Mouse (Mus musculus) megakaryocyte, embryonic 14.5 days (primary cell): ENCODE measurements around the gene Jarid2. TPM values are rescaled to one million over a fixed set of nuclear protein-coding genes. Genes with fewer than 3 reads are reported as not detected.
A peak's percentile ranks its signal among the peaks of the same experiment; 100 is the strongest.

ENCODE experiments used
- H3K27me3 ChIP-seq: replicated peaks from 2 replicates; pipeline ENCODE3; 2012; ENCODE audit warnings: inconsistent platforms
- H3K36me3 ChIP-seq: replicated peaks from 2 replicates; pipeline ENCODE3; 2012; ENCODE audit warnings: low read length, inconsistent platforms, mixed read lengths
- H3K4me1 ChIP-seq: 2 replicates; pipeline ENCODE4 v1.6.1; 2012; ENCODE audit warnings: inconsistent platforms
- H3K4me3 ChIP-seq: replicated peaks from 2 replicates; pipeline ENCODE3; 2012; ENCODE audit warnings: moderate library complexity, mild to moderate bottlenecking, inconsistent platforms
- H3K9me3 ChIP-seq: 2 replicates; pipeline ENCODE4 v1.6.1; 2012; ENCODE audit warnings: inconsistent platforms
- FLI1 ChIP-seq: IDR thresholded peaks from 2 replicates; pipeline ENCODE4 v1.6.1; 2012; ENCODE audit warnings: low read length, inconsistent platforms, mixed read lengths
- GATA1 ChIP-seq: IDR thresholded peaks from 3 replicates; pipeline ENCODE4 v1.6.1; 2012; ENCODE audit warnings: mixed read lengths, low read length, inconsistent platforms, borderline replicate concordance
- polyA plus RNA-seq: library from polyadenylated mRNA; stranded (reverse); fragments of >175 nt; gene quantifications from 2 replicates; pipeline ENCODE4 v1.2.3, GENCODE M21; 2012; ENCODE audit warnings: low replicate concordance; ENCODE audit not compliant: insufficient read depth

Jarid2 gene
- polyA plus RNA-seq = 68.2 and 178 TPM in 2 replicates

DNA sequence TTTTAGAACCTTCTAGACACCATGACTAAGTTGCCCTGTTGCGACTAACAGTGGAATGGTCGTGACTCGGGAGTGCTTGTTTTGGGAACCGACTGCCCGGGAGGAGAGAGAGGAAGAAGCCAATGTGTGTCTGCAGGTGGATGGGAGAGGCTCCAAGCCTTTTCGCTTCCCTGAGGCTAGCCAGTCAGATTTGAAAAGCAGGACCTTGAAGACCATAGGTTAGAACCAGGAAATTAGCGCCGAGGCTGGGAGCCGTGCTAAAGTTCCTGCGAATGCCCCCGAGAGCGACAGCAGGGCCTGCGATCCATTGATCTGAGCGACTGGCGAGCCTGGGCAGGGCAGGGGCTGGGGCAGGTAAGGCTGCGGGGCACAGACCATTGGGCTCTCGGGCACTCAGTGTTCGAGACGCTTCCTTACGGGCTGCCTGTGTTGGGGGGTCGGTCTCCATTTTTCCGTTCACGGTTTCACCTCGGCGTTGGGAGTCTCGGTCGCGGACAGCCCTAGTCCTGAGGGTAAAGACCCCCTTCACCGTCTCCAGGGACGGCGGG, at the start of gene Jarid2:
TSS of gene Jarid2 (plus strand) at position 51 of the 548 bp plus-strand sequence.
- peaks cover 3% of the 10 kb centered on the region for H3K36me3 ChIP-seq
- H3K4me3 ChIP-seq = peak within 1 kb of the TSS; percentile 98
- peaks cover 35% of the 10 kb centered on the region for H3K4me1 ChIP-seq
- TF ChIP-seq GATA1 (no peak), FLI1 (no peak)
- H3K9me3 ChIP-seq = no peaks in the 10 kb centered on the region
- no peaks in the 10 kb centered on the region for H3K27me3 ChIP-seq

DNA sequence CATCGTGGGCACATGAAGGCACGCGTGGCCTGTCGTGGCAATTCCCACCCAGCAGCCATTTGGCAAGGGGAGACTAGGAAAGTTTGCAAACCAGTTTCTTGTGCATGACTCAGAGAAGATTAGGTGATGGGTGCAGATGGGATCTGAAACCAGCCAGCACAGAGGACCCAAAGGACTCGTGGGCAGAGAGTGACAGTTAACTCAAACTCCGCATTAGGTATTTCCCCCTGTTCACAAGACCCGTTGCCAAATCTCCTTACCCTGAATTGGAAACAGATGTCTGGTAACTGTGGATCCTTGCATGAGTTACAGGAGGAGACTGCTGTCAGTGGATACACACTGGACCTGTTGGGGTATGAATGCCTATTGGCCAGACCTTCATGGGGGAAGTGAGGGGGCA, 48.2 kb upstream of the Jarid2 start:
- H3K4me1 ChIP-seq = peaks cover 50% of the 10 kb centered on the region
- H3K36me3 ChIP-seq = peaks cover 5% of the 10 kb centered on the region
- TF ChIP-seq FLI1 (no peak), GATA1 (no peak)
- H3K27me3 ChIP-seq = peaks cover 3% of the 10 kb centered on the region
- H3K4me3 ChIP-seq = no peak overlapping the region
- peaks cover 7% of the 10 kb centered on the region for H3K9me3 ChIP-seq

DNA sequence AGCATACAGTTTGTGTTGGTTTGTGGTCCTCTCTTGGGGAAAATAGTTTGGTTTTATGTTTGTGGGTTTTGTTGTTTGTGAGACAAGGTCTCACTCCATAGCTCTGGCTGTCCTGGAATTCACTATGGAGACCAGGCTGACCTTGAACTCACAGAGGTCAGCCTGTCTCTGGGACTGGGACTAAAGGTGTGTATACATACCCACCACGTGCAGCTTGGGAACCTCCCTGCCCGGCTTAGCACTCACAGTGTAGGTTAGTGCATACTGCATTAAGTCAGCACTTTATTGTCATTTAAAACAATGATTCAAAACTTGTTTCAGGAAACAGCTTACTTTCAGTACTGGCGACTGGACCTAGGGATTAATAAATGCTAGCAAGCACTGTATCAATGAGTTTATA, 41.1 kb upstream of the Jarid2 start:
- H3K9me3 ChIP-seq = no peaks in the 10 kb centered on the region
- peaks cover 28% of the 10 kb centered on the region for H3K4me1 ChIP-seq
- TF ChIP-seq FLI1 = no peak
- no peak for TF ChIP-seq GATA1
- no peaks in the 10 kb centered on the region for H3K36me3 ChIP-seq
- peaks cover 2% of the 10 kb centered on the region for H3K27me3 ChIP-seq
- H3K4me3 ChIP-seq = no peak overlapping the region

DNA sequence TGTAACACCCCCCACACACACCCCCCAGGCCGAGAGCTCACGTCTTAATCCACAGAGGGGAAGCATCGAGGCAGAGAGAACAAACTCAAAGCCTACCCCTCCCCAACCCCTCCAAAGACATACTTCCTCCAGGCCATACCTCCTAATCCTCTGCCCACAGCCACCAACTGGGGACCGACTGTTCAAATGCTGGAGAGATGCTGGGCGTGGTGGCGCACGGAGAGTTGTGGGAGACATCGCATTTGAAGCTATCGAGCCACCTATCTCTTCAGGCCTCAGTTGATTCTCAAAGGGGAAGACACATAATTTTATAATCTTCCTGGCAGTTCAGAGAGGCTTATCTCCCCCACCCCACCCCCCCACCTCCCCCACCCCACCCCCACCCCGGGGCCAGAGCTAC, 31.6 kb upstream of the Jarid2 start:
- TF ChIP-seq FLI1 = no peak
- no peak for TF ChIP-seq GATA1
- Histone ChIP-seq H3K4me1 (peaks cover 21% of the 10 kb centered on the region), H3K4me3 (no peak overlapping the region), H3K9me3 (no peaks in the 10 kb centered on the region), H3K36me3 (no peaks in the 10 kb centered on the region), H3K27me3 (peaks cover 1% of the 10 kb centered on the region)

DNA sequence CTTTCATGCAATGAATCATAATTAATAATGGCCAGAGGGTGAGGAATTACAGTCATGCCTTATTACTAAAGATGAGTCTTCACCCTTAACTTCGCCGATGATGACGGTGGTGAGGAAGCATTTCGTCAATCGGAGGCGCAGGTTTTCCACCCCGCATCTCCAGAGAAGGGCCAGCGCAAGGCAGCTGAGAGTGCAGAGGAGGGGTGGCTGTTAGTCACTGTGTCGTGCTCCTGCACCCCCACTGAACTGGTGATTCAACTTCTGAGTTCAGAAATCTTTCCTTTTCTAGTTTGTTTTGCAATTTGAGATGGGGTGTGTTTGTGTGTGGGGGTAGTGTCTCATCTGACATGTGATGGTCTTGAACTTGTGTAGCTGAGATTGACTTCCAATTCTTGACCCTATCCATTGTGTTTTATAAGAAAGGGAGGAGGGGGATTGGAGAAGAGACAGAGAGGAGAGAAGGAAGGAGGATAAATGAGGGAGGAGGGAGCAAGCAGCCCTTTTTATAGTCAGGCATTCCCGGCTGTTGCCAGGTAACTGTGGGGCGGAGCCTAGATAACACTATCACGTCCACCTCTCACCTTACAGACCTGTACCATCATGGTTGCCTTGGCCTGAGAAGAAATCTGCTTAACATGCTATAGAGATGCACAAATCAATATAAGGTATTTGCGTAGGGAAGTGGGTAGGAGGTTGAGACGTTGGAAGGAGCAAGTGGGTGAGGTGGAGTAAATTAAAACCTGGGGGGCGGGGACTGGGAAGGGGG, 25.1 kb upstream of the Jarid2 start:
- no peak overlapping the region for H3K4me3 ChIP-seq
- H3K4me1 ChIP-seq = peaks cover 35% of the 10 kb centered on the region
- H3K9me3 ChIP-seq = no peaks in the 10 kb centered on the region
- H3K27me3 ChIP-seq = no peaks in the 10 kb centered on the region
- TF ChIP-seq FLI1 = no peak
- no peak for TF ChIP-seq GATA1
- no peaks in the 10 kb centered on the region for H3K36me3 ChIP-seq

DNA sequence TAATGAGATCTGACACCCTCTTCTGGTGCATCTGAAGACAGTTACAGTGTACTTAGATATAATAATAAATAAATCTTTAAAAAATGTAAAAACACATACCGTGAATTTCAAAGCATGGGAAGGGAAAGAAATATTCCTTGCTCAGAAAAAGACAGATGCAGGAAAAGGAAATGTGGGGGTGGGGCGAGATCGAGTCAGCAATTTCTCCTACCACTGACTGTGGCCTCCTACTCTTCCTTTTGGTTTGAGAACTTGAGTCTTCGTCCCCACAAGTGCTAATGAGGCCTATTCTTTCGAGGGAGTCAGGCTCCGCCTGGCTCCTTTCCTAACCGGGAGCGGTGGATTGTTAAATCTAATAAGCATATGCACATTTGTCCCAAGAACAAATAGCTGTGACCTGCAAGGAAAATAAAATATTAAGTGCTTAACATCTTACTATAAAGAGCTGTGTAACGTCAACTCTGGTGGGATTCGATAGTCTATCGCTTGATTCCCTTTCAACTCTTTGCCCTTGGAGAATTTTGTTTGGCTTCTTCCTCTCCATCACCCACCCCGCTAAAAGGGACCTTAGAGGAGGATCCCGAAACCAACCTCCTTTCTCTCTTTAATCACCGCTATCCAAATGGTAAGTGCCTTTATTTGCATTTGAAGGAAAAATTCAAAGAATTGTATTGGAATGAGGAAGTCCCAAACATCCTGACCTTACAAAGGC, 24.1 kb upstream of the Jarid2 start:
- no peaks in the 10 kb centered on the region for H3K27me3 ChIP-seq
- H3K4me3 ChIP-seq = no peak overlapping the region
- H3K4me1 ChIP-seq = peaks cover 44% of the 10 kb centered on the region
- H3K36me3 ChIP-seq = no peaks in the 10 kb centered on the region
- H3K9me3 ChIP-seq = no peaks in the 10 kb centered on the region
- TF ChIP-seq FLI1 = no peak
- no peak for TF ChIP-seq GATA1

DNA sequence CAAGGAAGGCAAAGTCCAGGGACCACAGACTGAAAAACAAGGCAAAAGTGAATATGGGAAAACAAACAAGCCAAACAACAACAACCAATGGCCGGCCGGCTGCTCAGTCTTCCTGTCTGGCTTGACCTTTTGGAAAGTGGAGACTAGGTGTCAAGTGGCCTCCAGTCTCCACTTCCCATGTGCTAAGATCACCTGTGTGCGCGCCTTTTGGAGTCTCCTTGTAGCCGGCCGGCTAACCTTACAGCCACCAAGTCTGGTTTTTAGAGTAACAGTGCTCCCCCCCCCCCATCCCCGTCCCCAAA, 23.6 kb upstream of the Jarid2 start:
- Histone ChIP-seq H3K4me1 (peaks cover 49% of the 10 kb centered on the region), H3K36me3 (no peaks in the 10 kb centered on the region), H3K9me3 (no peaks in the 10 kb centered on the region), H3K27me3 (no peaks in the 10 kb centered on the region), H3K4me3 (no peak overlapping the region)
- TF ChIP-seq FLI1 (no peak), GATA1 (no peak)

DNA sequence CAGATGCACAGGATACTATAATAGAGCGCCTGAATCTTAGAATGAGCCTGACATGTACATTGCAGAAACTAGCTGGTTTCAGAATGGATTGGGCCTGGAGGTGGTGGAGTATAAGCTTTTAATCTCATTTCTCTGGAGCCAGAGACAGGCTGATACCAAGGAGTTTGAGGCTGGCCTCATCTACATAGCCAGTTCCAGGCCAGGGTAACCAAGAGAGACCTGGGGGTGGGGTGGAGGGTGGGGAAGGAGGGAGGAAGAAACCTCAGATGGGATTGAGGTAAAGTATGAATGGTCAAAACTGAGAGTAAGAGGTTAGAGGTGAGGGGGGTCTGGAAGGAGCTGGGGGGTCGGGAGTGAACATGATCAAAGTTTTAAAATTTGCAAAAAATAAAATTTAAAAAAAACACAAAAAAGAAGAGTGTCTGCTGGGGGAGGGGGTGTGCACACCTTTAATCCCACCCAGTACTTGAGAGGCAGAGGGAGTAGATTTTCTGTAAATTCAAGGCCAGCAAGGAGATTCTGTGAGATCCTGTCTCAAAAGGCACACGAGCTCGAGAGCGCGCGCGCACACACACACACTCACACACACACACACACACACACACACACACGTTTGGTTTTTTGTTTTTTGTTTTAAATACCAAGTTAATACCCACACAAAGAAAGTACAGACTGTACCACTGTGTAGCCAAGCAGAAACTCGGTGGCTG, 22.9 kb upstream of the Jarid2 start:
- Histone ChIP-seq H3K36me3 (no peaks in the 10 kb centered on the region), H3K9me3 (no peaks in the 10 kb centered on the region), H3K4me1 (peaks cover 56% of the 10 kb centered on the region), H3K4me3 (no peak overlapping the region), H3K27me3 (no peaks in the 10 kb centered on the region)
- TF ChIP-seq GATA1 = no peak
- no peak for TF ChIP-seq FLI1

DNA sequence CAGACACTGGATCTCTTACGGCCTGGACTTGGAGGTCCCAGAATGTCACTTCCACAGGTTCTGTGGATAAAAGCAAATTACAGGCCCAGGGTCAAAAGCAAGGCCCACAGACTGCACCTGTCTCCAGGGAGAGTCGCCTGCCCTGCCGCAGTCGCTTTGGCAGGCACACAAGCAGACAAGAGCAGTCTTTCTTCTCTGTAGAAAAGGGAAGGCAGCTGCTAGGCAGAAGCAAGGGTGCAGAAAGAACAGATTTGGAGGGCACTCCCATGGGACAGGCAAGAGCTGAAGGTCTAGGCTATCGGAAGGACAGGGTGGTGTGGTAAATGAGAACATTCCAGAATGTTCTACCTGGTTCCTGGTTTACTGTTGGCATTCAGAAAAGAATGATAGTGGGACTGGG, 22.1 kb upstream of the Jarid2 start:
- TF ChIP-seq FLI1 (no peak), GATA1 (no peak)
- no peak overlapping the region for H3K4me3 ChIP-seq
- no peaks in the 10 kb centered on the region for H3K27me3 ChIP-seq
- H3K4me1 ChIP-seq = peaks cover 57% of the 10 kb centered on the region
- no peaks in the 10 kb centered on the region for H3K9me3 ChIP-seq
- H3K36me3 ChIP-seq = no peaks in the 10 kb centered on the region
